Mouse (Mus musculus) CD4-positive, CD25-positive, alpha-beta regulatory T cell, adult 2 months (primary cell): ENCODE measurements around the gene Gm3417.
A peak's percentile ranks its signal among the peaks of the same experiment; 100 is the strongest.
"Not testable (repeated sequence)": the region's sequence is repeated elsewhere in the genome, so short reads cannot be mapped to it uniquely, and the experiment has no call there.

Experiments used
- DNase-seq: peaks from one replicate; pipeline ENCODE4 v3.0.0-alpha.2; 2012; ENCODE audit warnings: low read depth, low spot score

Gene Gm3417

DNA sequence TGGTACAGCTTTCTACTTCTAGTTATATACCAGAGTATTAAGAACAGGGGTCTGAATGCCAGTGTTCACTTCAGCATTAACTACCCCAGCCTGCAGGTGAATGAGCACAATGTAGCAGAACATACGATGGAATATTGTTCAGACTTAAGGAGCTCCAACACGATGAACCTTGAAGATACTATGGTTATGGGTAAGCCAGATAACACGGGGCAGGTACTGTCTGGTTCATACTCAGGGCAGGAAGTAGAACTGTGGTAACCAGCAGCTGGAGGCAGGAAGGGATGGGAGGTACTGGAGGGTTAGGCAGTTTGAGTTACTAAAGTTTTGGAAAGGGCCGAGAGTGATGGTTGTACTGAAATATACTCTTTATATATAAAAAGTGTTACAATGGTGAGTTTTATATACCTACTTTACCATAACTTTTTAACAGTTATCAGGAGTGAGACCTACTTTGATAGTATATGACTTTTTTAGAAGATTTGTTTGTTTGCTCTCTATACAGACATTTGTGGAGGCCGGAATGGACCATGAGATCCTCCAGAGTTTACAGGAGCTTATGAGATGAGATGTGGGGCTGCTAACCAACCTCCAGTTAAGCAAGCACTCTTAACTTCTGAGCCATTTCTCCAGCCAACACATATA, 19.8 kb downstream of the Gm3417 start:
- peak; percentile 24 for DNase-seq

GRCm38 (mm10) chr17:14953452-14953851, 25.1 kb downstream of the Gm3417 start:
- DNase-seq: no peak

GRCm38 (mm10) chr17:14949161-14949827, 29.3 kb downstream of the Gm3417 start:
- no peak for DNase-seq

GRCm38 (mm10) chr17:14944551-14944950, 34.0 kb downstream of the Gm3417 start:
- no peak for DNase-seq

GRCm38 (mm10) chr17:14943729-14944059, 34.9 kb downstream of the Gm3417 start:
- DNase-seq: peak; percentile 23

DNA sequence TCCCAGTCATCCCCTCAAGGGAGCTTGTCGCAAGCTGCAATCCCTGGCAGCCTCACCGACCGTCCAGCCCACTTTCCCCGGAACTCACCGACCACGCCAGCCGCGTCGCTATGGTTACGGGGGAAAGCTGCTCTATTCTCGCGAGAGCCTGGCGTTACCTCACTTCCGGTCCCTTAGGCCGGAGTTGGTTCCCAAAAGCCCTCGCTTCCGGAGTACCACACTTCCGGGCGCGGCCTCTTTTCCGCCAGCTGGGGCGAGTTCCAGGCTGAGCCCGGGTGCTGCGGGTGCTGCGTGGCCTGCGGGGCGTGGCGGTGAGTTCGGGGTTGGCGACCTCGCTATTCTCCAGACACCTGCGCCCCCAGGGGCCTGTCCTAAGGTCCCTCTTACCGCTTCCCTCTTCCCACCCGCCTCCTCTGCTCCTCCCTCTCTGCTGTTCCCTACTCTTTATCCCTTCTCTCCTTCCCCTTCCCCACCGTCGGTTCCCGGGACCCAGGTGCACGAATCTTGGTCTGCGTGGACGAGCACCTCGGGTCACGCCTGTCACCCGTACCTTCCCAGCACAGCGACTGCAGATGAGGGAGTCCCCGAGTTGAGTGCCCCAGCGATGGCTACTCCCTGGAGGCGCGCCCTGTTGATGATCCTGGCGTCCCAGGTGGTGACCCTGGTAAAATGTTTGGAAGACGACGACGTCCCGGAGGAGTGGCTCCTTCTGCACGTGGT, 35.4 kb downstream of the Gm3417 start, which contains the start of the genes Wdr27 and 1600012H06Rik:
TSS of gene Wdr27 (minus strand) at position 150 of the 720 bp plus-strand sequence.
TSS of gene 1600012H06Rik (plus strand) at position 176 of the 720 bp plus-strand sequence.
- peak; percentile 98 for DNase-seq

DNA sequence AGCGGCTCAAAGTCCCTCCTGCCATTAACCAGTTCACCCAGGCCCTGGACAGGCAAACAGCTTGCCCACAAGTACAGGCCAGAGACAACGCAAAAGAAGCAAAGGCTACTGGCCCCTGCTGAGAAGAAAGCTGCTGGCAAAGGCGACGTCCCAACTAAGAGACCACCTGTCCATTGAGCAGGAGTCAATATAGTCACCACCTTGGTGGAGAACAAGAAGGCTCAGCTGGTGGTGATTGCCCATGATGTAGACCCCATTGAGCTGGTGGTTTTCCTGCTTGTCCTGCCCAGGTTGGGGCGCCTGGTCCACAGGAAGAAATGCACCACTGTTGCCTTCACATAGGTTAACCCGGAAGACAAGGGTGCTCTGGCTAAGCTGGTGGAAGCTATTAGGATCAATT, 36.4 kb downstream of the Gm3417 start:
- not testable (repeated sequence) for DNase-seq

GRCm38 (mm10) chr17:14935841-14936605, 42.6 kb downstream of the Gm3417 start:
- no peak for DNase-seq

GRCm38 (mm10) chr17:14935280-14935679, 43.3 kb downstream of the Gm3417 start:
- DNase-seq: not testable (repeated sequence)

GRCm38 (mm10) chr17:14931469-14931868, 47.1 kb downstream of the Gm3417 start:
- DNase-seq: no peak

DNA sequence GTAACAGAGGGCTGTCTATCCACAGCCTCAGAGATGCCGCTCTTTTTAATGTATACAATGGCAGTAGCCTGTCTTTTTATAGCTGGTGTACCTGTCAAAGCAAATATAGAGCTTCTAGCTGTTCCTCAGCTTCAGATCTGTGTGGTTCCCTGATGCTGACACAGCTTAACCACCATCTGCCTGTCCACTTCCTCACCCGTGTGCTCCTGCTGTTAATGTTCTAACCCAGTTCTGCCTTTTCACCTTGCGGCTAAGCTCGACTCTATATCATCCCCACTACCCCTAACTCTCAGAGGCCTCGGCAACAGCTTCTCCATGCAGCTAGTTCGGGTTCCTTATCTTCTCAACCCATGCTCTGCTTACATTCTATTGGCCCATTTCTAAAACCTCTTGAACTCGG, 47.9 kb downstream of the Gm3417 start:
- no peak for DNase-seq

GRCm38 (mm10) chr17:14928631-14929030, 50.0 kb downstream of the Gm3417 start:
- DNase-seq: no peak

DNA sequence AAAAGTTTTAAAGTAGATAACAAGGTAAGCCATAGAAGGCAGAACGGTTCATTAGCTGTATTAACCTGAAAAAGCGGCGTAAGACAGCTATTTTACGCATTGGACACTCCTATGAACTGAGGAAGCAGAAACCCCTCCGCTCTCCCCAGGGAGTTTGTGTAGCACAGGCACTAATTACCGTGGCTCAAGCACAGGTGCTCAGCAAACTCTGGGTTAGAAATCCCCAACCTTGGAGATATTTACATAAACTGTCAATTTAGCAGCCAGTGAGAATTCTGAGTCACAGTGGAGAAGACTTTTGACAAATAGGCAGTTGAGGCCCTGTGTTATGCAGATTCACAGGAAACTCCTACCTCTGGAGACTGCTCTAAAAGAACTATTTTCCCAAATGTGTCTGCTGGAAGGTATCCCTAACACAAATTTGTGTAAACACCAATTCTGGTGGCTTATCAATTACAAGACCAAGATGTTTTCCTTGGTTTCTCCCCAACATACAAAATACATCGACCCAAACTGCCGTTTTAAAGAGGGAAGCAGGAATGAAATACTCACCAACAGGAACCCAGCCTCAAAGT, 50.9 kb downstream of the Gm3417 start:
- no peak for DNase-seq

GRCm38 (mm10) chr17:14921582-14921981, 57.0 kb downstream of the Gm3417 start:
- no peak for DNase-seq

DNA sequence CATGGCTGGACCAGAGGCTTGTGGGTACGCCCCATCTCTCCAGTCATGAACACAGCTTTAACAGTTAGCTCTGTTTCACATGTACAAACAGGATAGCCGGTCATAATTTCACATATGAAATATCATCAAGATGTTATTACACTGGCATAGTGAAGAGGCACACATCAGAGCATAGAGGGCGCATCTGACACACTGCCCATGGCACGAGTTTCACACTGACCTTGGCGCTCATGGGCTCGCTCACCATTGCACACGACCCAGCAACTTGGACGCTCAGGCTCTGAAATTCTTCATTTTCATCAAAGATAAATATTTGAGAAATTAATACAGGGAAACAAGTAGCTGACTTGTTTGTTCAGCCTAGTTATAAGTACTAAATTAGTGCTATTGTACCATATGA, 60.7 kb downstream of the Gm3417 start:
- DNase-seq: no peak

DNA sequence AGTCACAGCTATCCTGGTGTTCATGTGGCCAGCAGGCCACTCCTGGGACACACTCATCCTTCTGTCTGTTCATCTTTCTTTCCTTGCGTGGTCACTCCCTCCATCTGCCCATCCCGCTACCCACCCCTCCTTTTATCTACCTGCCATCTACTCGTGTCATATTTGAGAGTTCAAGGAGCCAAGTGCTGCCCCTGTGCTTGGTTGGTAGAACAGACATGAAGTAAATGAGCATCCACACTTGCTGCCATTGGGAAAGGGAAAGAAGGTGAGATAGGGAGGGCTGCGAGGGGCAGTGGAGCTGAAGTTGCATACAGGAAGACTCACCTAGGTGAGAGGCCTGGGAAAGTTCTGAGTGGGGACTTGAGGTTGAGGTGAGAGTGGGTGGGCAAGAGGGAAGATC, 64.2 kb downstream of the Gm3417 start:
- DNase-seq: no peak
